Mouse (Mus musculus): ENCODE data around the gene BC029722.

DNA sequence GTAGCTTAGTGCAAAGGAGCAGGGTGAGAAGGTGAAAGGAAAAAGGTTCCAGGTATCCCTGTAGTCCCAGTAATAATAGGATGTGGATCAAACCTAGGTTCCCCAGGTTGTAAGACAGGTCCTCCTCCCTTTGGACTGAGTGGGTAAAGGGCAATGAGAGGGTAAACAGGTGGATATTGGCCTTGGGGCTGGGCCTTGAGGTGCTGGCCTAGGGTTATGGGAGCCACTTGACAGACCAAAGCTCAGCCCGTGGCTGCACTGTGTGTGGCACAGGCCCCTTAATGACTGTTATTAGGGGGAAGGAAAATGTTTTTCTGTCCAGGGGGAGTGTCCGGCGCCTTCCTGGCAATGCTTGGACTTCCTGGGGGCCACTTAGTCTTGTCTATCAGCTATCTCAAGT is 18.7 kb upstream of the BC029722 start:
- TF ChIP-seq ZC3H11A (IDR thresholded peaks at IDR 0.05; ENCODE audit: borderline replicate concordance, low read depth, low read length) (no peak), ZNF384 (IDR thresholded peaks at IDR 0.05; ENCODE audit: low read depth, low read length) (no peak), CHD2 (IDR thresholded peaks at IDR 0.05; ENCODE audit: low read depth, low read length) (no peak), MAFK (IDR thresholded peaks at IDR 0.05; ENCODE audit: insufficient read depth, low read depth, low read length) (no peak)
